In genomic region chr19:58910941-58911368, GRCm38 (mm10) we compare ENCODE assay signal across 8 mouse cellular contexts. TPM values are rescaled to one million over a fixed set of nuclear protein-coding genes. Genes with fewer than 3 reads are reported as not detected.
DNase-seq lines count a peak whose midpoint lies in the region; ATAC-seq and TF ChIP-seq lines count a peak whose summit lies in the region.

No protein-coding gene starts in this region.

- ATAC-seq in embryonic facial prominence, embryonic 14.5 days (ENCODE audit: low read depth) = peak; percentile 45; the same call in 1 of the 2 replicates
- no peak for ATAC-seq in intestine, postnatal 0 days
- peak; percentile 65; the same call in 1 of the 2 replicates for ATAC-seq in midbrain, embryonic 11.5 days (ENCODE audit: low FRiP score)

- H3K9ac ChIP-seq in embryonic facial prominence, embryonic 14.5 days (ENCODE audit: low read depth, low read length) = peak overlapping the region; percentile 58
- no peak overlapping the region for H3K9ac ChIP-seq in intestine, postnatal 0 days (ENCODE audit: low read depth, low read length)
- peak overlapping the region; percentile 61 for H3K9ac ChIP-seq in midbrain, embryonic 11.5 days (ENCODE audit: low read length)

- no peaks in the 10 kb centered on the region for H3K4me1 ChIP-seq in embryonic facial prominence, embryonic 14.5 days (ENCODE audit: control insufficient read depth, insufficient read depth, low read length)
- no peaks in the 10 kb centered on the region for H3K4me1 ChIP-seq in intestine, postnatal 0 days (replicated peaks; ENCODE audit: control insufficient read depth, insufficient read depth, low read length)
- H3K4me1 ChIP-seq in midbrain, embryonic 11.5 days (ENCODE audit: control insufficient read depth, insufficient read depth, low read length) = no peaks in the 10 kb centered on the region

- peak overlapping the region; percentile 66 for H3K4me2 ChIP-seq in embryonic facial prominence, embryonic 14.5 days (ENCODE audit: low read depth, low read length)
- H3K4me2 ChIP-seq in intestine, postnatal 0 days (replicated peaks; ENCODE audit: low read depth) = peak overlapping the region; percentile 54
- peak overlapping the region; percentile 51 for H3K4me2 ChIP-seq in midbrain, embryonic 11.5 days

- under 1% methylated on average over 11 of the region's 11 CpGs for WGBS in embryonic facial prominence, embryonic 14.5 days
- WGBS in intestine, postnatal 0 days = 1% methylated on average over 11 of the region's 11 CpGs
- WGBS in midbrain, embryonic 11.5 days = 3% methylated on average over 11 of the region's 11 CpGs

- H3K27me3 ChIP-seq in embryonic facial prominence, embryonic 14.5 days (replicated peaks; ENCODE audit: control insufficient read depth, insufficient read depth, low read length) = no peaks in the 10 kb centered on the region; the same call in 1 of the 2 replicates
- no peaks in the 10 kb centered on the region for H3K27me3 ChIP-seq in intestine, postnatal 0 days (replicated peaks; ENCODE audit: control insufficient read depth, insufficient read depth, low read length)
- no peaks in the 10 kb centered on the region for H3K27me3 ChIP-seq in midbrain, embryonic 11.5 days (ENCODE audit: control insufficient read depth, insufficient read depth, low read length)

- H3K36me3 ChIP-seq in embryonic facial prominence, embryonic 14.5 days (ENCODE audit: control insufficient read depth, insufficient read depth, low read length) = no peaks in the 10 kb centered on the region
- no peaks in the 10 kb centered on the region for H3K36me3 ChIP-seq in intestine, postnatal 0 days (ENCODE audit: control insufficient read depth, insufficient read depth)
- H3K36me3 ChIP-seq in midbrain, embryonic 11.5 days (ENCODE audit: control insufficient read depth, insufficient read depth, low read length) = no peaks in the 10 kb centered on the region

- DNase-seq in lung, adult 18-20 months = peak; percentile 10 to 36
- DNase-seq in lung, postnatal 25 days (ENCODE audit: low spot score) = no peak
- peak; percentile 32 for DNase-seq in embryonic facial prominence, embryonic 14.5 days (ENCODE audit: low spot score)
- no peak for DNase-seq in midbrain, embryonic 11.5 days (ENCODE audit: low spot score, missing footprints)
- no peak for DNase-seq in urinary bladder, adult 2 months (ENCODE audit: low spot score)
- no peak for DNase-seq in right cerebral cortex, postnatal 10 days (ENCODE audit: low spot score in 2 of 2)
- no peak for DNase-seq in frontal cortex, postnatal 36 days (ENCODE audit: low spot score in 2 of 2)

- no peaks in the 10 kb centered on the region for H3K9me3 ChIP-seq in embryonic facial prominence, embryonic 14.5 days (ENCODE audit: control insufficient read depth, low read length)
- no peaks in the 10 kb centered on the region for H3K9me3 ChIP-seq in intestine, postnatal 0 days (ENCODE audit: control insufficient read depth)
- no peaks in the 10 kb centered on the region for H3K9me3 ChIP-seq in midbrain, embryonic 11.5 days (ENCODE audit: control insufficient read depth, low read length)

- TF ChIP-seq CTCF in intestine, postnatal 0 days (IDR thresholded peaks at IDR 0.05; ENCODE audit: low read depth) = peak; percentile 48

- peak overlapping the region; percentile 43 for H3K4me3 ChIP-seq in embryonic facial prominence, embryonic 14.5 days (ENCODE audit: low read depth, low read length)
- peak overlapping the region; percentile 18; the same call in 1 of the 2 replicates for H3K4me3 ChIP-seq in intestine, postnatal 0 days (ENCODE audit: low read depth, low read length)
- H3K4me3 ChIP-seq in midbrain, embryonic 11.5 days (ENCODE audit: low read depth, low read length) = peak overlapping the region; percentile 39

- no peak overlapping the region for H3K27ac ChIP-seq in embryonic facial prominence, embryonic 14.5 days (replicated peaks; ENCODE audit: low read depth, low read length)
- no peak overlapping the region for H3K27ac ChIP-seq in intestine, postnatal 0 days (ENCODE audit: low read depth, low read length)
- H3K27ac ChIP-seq in midbrain, embryonic 11.5 days (ENCODE audit: low read depth, low read length) = no peak overlapping the region

RNA-seq across cellular contexts. Expression of gene Eno4, which starts 32.3 kb away (rescaled TPM):
- polyA plus RNA-seq in embryonic facial prominence, embryonic 14.5 days (2014; fragmentation: Nextera tagmentation; extraction: Ambion mirVana) = 1.1 TPM in 2 replicates
- polyA plus RNA-seq in intestine, postnatal 0 days (2015; fragmentation: Nextera tagmentation; extraction: Ambion mirVana) = 0.05 and 0.10 TPM in 2 replicates
- 0.39 and 0.45 TPM in 2 replicates for polyA plus RNA-seq in midbrain, embryonic 11.5 days (2014; fragmentation: Nextera tagmentation; extraction: Ambion mirVana)
- 0.06 and 0.07 TPM in 2 replicates for polyA plus RNA-seq in urinary bladder, adult 2 months (2012; rRNA removed)

RNA-seq across cellular contexts. Expression of gene Hspa12a, which starts 32.5 kb away (rescaled TPM):
- polyA plus RNA-seq in embryonic facial prominence, embryonic 14.5 days (2014; fragmentation: Nextera tagmentation; extraction: Ambion mirVana) = 5.8 and 7.0 TPM in 2 replicates
- polyA plus RNA-seq in intestine, postnatal 0 days (2015; fragmentation: Nextera tagmentation; extraction: Ambion mirVana) = 3.6 TPM in 2 replicates
- 9.3 and 10.6 TPM in 2 replicates for polyA plus RNA-seq in midbrain, embryonic 11.5 days (2014; fragmentation: Nextera tagmentation; extraction: Ambion mirVana)
- 11.5 and 13.9 TPM in 2 replicates for polyA plus RNA-seq in urinary bladder, adult 2 months (2012; rRNA removed)

Comparison
In these comparisons a context has a peak if more than half of its experiments do, and no peak if none do; other contexts are left out.
1. DNase-seq: peak in lung, adult 18-20 months (2 of 2) and embryonic facial prominence, embryonic 14.5 days (single experiment); none in lung, postnatal 25 days (single experiment), midbrain, embryonic 11.5 days (single experiment), urinary bladder, adult 2 months (single experiment), right cerebral cortex, postnatal 10 days (0 of 2) and frontal cortex, postnatal 36 days (0 of 2).
2. Peak in every context shown above with its lines, with median percentiles within 50 percentile points of each other: H3K4me2 ChIP-seq and H3K4me3 ChIP-seq.